Mouse (Mus musculus): Measurements from ENCODE around the gene F3.

F3 gene

DNA sequence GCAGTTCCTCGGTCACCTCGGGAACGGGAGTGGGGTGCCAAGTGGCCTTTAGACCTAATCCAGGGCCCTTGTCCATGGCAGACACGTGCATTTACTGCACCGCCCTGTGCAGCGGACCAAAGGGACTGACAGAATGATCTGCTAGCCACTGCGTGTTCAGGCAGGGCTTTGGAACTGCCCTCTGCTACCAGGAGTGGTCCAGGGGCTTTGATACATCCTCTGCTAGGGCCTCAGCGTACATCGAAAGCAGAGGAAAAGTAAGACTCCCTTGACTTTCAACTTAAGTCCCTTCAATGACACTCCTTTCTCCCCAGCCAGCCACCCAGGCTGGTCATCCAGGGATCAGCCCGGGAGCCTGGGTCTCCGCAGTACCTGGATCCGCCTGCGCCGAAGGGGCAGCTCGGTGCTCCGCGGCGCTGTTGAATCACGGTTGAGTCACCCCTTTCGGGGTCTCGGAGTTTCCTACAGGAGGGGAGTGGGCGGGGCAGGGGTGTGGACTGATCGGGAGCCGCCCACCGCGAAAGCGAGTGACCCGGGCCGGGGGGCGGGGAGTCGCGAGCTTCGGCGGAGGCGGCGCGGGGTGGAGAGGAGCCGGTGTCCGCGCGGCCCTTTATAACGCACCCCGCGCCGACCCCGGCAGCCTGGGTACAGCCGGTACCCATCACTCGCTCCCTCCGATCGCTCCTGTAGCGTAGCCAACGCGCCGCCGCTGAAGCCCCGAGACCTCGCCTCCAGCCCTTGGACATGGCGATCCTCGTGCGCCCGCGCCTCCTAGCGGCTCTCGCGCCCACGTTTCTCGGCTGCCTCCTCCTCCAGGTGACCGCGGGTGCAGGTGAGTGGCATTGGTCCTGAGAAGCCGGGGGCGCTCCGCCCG lies at the start of gene F3:
Gene F3, plus strand, starts transcription at position 567 of the 874 bp plus-strand sequence.
- in situ Hi-C loops (cut with MboI, MseI) = loop anchor here (5.0 kb wide), 1 partner anchor 176 kb away; no protein-coding TSS in a partner anchor

DNA sequence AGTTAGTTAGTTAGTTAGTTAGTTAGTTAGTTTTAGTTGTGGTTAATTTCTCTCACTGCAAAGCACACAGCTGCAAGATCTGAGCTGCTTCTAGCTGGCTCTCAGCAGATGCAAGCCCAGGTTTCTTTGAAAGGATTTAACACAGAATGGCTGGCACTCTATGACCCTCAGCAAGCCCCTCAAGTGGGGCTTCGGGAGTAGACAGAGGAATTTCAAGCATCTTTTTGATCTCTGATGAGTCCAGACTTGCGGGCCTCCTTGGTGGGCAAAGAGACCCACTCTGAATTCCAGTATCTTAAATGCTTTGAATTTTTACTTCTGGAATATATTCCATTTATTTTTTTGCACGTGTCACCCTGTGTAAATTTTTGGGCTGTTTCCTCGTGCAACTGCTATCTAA lies 44.4 kb upstream of the F3 start:
- in situ Hi-C loops (cut with MboI, MseI) = no loop called here

DNA sequence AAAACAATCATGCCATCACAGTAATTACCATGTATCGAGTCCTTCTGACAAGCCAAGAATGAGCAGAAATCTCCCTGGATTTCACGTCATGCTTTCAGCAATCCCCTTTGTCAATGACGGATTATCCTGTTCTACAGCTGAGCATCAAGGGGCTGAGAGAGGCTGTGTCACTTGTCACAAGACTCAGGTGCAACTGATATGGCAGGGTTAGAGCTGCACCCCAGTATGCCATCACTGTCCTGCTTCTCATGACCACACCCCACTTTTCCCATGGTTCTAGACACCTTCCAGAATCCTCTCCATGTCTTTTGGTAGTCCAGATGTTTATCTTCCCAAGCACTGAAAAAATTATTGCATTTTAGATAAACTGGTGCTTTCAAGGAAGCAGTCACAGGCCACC lies 43.9 kb upstream of the F3 start:
- in situ Hi-C loops (cut with MboI, MseI) = no loop called here

DNA sequence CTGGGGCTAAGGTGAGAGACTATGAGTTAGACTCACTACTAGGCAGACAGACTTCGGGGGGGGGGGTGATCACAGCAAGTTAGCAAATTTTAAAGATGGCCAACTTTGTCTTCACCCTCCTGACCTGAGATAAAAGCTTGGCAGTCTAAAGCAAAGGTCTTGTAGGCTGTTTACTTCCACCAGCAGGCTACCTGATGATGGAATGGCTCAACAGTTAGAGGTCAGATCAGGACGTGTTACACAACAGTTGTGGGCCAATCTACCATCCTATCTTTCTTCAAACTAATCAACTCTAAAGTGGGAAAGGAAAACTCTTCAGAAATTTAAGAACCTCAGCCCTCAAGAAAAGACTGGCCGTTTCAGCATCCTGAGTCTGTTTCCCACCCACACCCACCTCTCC lies 43.1 kb upstream of the F3 start:
- in situ Hi-C loops (cut with MboI, MseI) = no loop called here

DNA sequence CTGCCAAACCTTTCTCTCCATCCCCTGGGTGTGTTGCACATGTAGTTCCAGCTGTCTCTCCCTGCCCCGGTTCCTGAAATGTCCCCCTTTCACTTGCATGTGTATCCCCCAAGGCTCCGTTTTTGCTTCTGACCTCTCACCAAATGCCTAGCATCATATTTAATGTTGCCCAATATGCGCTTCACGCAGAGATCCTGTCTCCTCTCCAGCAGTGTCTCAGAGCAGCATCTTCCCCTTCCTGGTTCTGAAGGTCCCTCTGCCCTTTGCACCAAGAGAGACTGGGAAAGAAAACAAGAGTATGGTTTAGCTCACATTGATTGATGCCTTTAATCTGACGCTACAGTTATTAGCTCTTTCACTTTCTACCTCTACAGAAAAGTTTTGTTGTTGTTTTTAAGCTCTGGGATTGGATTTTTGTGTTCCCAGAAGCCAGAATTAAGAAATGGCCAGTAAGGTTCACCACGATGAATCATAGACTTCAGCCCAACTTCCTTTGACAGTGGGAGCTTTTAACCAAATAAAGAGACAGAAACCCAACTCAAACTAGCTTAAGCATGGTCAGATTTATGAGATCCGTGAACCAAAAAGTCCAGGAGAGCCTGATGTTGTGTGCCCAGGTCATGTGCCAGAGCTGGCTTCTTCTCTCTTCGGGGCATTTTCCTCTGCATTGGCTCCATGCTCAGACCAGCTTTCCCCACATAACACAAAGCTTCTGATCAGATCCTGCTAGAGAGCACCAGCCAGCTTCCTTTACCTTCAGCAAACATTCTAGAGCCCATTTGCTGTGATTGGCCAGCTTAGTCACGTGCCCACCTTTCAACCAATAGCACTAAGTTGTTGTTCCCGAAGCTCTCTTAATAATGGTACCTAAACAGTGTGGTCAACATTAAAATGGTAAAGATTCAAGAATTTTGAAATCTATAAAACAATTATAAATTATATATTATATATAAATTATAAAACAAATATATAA lies 40.6 kb upstream of the F3 start:
- in situ Hi-C loops (cut with MboI, MseI) = no loop called here

DNA sequence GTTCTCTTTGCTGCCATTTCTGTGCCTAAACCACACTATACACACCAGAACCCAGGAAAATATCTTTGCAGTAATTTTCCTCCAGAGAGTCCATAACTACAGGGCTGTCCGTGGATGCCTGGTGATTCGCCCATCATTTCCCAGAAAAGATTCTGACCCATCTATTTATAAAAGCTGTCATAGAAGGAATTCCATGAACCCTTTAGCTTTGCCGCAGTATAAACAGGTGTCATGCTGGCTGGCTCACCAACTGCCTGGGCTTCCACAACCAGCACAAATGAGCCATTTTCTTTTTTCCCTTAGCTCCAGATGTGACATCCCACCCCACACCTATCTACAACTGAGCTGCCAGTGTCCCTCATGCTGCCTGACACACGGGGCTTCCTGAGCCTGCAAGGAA lies 38.8 kb upstream of the F3 start:
- in situ Hi-C loops (cut with MboI, MseI) = no loop called here

DNA sequence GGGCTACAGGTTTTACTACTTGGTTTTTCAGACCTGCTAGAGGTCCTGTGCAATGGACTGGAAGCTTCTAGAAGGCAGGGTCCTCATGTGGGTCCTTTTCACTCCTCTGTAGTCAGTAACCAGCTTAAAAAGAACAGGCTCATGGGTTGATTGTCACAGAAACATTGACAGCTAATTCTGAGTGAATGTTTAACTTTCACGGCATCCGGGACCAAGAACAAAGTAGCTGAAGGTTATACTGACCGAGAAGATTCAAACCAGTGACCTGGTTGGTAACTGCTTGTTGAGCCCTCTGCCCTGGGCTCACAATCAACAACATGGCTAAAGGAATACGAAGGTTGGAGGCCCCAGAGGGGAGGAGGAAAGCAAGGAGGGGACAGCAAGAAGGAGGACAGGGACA lies 38.4 kb upstream of the F3 start:
- in situ Hi-C loops (cut with MboI, MseI) = no loop called here

DNA sequence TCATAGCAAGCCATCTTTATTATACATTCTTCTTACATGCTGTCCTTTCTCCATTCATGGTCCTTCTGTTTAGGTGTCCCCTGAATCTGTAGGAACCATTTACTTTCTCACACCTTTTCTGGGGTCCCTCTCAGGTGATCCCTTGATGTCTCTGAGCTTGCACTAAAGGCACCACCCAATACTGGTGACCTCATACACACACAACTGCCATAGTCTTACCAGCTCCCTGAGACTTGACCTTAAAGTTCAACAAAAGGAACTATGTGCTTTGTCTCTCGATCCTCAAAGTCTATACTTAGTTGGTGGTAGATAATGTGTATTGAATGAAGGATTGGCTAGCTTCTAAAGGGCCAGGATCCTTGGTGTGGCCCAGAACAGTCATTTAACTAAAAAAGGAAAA lies 37.4 kb upstream of the F3 start:
- in situ Hi-C loops (cut with MboI, MseI) = no loop called here

DNA sequence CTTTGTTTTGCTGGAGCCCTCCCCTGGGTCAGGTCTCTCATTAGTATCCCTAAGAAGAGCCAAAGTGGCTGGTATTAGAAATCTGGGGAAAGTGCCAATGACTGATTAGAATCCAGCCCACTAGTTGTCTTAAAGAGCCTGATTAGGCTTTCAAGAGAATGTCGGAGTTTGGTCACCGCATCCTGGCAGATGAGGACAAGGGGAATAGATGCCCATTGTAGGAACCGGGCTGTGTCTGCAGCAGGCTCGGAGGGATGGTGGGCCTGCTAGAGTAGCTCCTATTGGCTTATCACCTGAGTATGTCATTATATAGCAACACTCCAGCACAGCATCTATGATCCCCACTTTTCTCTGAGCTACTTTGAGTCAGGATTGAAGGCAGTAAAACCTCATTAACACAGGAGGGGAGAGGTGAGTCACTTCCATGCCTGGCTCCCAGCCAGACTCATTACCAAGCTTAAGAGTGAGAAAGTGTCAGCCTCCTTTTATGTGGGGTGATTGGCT lies 36.9 kb upstream of the F3 start:
- in situ Hi-C loops (cut with MboI, MseI) = no loop called here

DNA sequence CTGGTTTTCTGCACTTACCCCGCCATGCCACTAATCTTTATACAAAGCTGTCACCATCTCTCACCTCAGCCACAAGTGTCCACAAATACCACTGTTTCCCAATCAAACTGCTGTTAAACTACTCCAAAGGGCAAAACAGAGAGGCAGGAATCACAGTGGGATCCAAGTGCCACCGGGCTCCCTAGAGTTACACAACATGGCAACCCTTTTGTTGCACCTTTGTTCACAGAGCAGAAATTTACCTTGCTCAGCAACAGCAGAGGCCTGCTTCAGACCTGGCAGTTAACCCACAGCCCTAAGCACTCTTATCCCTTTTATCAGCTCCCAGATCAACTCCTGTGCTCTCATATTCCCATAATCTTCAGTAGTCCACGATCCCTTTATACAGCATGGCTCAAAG lies 35.6 kb upstream of the F3 start:
- in situ Hi-C loops (cut with MboI, MseI) = no loop called here

DNA sequence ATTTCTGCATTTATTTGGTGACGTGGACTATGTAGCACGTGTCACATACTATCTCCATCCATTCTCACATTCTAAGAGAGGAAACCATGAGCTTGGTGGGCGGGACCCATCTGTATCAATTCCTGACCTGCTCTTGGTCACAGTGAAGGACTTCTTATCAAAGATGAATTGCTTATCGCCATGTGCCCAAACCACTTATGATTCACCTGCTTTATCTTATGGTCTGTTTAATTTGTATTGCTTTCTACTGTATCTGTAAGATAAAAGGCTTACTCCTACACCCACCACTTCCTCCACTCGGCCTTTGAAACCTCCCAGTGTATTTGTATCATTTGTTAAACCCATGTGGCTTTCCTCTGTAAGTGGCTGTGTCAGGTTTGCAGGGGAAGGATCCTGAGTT lies 34.3 kb upstream of the F3 start:
- in situ Hi-C loops (cut with MboI, MseI) = no loop called here

DNA sequence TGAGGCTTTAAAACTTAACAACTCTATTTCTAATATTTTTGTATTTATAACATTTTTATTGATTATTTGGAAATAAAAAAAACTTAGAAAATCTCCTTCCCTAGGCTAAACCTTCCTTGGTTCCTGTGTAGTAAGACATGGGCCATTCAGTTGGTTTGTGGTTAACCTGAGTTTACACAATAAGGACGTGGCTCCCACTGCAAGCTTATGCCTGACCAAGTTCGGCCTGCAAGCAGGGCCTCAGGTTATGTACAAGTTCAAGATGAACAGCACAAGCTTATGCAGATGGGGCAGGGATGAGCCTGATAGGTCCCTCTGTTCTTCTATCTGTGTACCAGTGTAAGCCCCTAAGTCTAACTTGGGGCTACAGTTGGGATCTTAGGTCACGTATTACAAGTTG lies 33.6 kb upstream of the F3 start:
- in situ Hi-C loops (cut with MboI, MseI) = no loop called here

DNA sequence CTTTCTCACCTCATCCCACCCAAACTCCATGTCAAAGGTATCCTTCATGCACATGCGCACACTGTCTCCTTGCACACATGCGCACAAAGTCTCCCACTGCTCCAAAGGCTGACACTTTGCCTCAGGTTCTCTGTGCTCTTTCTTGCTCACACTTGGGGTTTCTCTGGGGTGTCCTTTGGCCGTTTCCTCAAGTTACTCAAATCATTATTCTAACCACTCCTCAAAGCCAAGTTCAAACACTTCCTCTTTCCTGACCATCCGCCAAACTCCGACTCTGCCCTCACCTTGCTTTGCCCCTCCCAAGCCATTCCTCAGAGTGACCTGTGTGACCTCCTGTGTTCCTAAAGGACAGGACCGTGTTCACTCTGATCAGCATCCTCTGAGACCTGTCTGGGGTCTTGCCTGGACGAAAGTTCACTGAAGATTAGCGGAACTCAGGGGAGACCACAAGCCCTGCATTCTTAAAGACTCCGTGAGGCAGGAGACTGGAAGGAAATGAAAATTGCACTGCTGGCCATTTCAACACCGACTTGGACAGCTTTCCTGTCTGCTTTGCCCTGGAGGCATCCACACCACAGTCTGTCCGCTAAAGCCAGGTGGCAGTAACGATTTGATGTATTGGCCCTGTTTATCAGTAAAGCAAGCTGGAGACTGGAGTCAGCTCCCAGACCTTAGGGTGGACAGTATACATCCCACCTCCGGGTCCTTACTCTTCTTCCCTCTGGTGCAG lies 30.2 kb upstream of the F3 start:
- in situ Hi-C loops (cut with MboI, MseI) = no loop called here

DNA sequence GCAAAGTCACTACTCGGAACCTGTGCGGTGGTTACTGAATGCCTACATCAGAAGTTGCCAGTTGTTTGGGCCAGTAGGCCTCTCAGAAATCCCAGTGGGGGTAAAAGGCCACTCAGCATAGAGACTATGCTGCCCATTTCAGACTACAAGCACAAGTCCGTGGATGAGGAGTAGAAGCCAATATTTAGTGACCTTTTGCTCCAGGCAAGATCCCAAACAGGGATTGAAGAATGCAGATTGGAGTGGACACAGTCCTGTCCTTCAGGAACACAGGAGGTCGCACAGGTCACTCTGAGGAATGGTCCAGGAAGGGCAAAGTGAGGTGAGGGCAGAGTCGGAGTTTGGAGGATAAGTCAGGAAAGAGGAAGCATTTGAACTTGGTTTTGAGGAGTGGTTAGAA lies 29.6 kb upstream of the F3 start:
- in situ Hi-C loops (cut with MboI, MseI) = no loop called here

DNA sequence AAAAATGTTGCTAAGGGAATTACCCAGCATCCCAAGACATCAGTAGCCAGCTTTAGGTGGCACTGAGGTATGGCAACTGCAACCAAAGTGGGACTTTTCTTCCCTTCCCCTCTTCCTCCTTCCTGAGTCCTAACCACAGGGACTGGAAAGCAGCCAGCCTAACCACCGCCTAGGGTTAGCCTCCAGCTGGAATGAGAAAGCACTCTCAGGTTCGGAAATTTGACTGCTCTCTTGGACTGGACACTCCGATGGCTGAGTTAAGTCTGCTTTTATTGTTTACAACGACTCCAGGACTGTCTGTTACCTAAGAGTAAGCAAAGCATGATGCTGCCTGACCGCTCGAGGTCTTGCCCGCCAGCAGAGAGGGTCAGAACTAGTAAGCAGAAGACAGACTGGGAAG lies 26.2 kb upstream of the F3 start:
- in situ Hi-C loops (cut with MboI, MseI) = no loop called here

DNA sequence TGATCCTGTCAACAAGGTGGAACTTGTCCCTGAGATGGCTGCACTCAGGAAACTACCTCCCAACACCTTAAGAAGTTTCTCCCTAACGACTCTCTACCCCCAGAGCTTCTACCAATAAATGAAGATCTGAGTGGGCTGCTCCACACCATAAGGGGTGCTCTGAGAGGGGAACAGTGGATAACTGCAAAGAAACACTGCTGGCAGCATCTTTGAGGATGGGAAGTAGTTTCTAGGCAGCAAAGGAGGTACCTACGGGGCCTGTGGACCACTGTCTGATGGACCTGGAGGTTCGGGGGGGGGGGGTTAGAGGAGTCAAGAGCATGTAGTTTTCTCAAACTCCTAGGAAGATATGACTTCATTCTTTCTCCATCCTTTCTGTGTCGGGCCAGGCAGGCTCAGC lies 23.9 kb upstream of the F3 start:
- in situ Hi-C loops (cut with MboI, MseI) = no loop called here

DNA sequence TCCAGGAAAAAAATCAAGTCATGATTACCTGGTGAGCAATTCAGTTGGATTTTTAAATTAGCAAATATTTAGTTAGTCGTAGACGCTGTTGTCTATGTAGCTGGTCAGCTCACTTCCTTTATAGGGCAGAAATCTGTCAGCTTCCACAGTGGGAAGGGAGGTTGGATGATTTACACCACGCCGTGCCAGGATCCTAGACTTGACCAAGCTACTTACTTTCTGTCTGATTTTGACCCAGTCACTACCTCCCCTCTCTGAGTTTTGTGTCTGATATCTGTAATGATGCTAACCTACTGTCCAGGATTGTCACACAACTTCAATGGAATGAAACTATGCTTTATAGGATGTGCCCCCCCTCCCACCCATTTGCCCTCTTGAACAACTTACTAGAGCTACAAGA lies 23.5 kb upstream of the F3 start:
- in situ Hi-C loops (cut with MboI, MseI) = no loop called here

DNA sequence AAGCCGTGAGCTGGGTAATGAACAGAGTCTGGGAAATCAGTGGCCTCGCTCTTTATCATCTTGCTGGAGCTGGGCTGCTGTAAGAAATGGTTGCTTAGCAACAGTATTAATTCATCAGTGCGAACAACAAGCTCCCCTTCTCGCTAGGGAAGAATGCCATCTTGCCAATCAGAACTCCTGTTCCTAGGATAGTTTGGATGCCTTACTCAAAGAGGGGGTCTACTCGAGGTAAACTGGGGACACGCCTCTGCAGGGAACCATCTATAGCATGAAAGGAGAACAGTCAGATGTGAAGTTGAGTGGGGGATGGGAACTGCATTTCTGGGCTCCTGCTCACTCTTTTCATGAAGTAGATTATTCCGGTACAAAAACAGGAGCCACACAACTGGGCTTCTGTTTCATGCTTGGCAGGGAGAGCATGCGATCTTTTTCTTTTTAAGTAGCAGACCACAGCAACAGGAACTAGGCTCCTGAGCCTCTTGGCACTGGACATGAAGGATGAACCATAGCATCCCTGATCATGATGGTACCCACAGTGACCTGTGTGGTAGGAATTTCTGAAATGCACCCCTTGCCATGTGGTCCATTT lies 22.9 kb upstream of the F3 start:
- in situ Hi-C loops (cut with MboI, MseI) = no loop called here

DNA sequence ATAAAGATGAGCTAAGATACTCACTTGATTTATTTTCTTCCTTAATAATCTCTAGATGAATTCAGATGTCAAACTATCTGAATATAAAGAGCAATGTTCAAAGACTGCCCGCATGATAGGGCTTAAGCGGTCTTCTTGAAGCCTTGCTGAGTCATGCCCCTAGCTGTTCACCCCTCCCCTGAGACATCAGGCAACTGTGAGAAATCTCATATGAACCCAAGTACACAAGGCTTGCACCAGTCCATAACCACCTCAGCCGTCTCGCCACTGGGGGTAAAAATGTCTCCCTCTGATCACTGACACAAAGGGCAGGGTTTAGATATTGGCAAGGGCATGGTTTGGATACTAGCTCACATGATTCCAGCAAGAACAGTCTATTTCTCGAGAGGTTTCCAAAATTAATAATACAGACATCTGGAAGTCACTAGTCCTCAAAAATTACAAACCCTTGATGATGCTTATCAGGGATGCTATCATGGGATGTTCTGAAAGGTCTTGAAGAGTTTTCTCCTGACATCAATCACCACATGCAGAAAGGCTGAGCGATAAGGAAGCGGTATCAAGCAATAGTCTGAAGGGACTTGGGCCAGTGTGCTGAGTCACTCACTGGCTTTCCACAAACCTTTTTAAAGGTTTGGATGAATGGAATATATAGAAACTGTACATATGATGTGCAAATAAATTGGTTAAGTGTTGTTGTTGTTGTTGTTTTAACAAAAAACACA lies 20.0 kb upstream of the F3 start:
- in situ Hi-C loops (cut with MboI, MseI) = no loop called here

DNA sequence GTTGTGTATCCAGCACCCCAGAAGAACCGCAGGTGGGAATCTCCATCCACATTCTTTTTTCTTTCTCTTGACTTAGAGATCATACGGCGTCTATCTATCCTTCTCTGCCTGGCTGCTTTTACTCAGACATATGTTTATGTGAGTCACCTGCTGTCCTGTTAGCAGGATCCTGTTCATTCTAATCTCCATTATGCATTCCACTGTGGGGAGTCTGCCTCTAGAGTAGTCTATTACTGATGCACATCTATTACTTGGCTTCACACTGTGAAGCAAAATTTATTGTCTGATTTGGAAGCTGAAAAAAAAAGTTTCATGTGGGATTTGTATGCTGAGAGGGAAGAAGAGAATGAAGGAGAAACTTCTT lies 19.5 kb upstream of the F3 start:
- in situ Hi-C loops (cut with MboI, MseI) = no loop called here

DNA sequence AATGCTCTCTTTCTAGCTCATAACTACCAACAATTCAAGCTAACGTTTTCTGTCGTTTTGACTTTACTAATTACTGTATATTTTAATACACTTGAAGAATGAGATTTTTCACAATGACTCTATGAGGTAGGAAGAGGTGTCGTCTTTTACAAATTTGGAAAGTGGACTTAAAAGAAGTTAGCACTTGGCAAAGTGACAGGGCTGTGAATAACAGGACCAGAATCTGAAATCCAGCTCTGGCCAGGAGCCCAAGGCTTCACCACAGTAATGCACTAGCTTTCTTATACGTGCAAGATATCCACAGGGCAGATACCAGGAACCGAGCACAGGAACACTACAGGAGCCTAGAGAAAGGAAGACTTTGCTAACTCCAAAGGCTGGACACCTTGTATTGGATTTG lies 17.2 kb upstream of the F3 start:
- in situ Hi-C loops (cut with MboI, MseI) = no loop called here
